Mouse (Mus musculus): ENCODE measurements around the gene Dusp14. TPM values are rescaled to one million over a fixed set of nuclear protein-coding genes. Genes with fewer than 3 reads are reported as not detected.

Dusp14 gene
- polyA plus RNA-seq (2017; shearing (Covaris generic)), result 6.9 TPM

DNA sequence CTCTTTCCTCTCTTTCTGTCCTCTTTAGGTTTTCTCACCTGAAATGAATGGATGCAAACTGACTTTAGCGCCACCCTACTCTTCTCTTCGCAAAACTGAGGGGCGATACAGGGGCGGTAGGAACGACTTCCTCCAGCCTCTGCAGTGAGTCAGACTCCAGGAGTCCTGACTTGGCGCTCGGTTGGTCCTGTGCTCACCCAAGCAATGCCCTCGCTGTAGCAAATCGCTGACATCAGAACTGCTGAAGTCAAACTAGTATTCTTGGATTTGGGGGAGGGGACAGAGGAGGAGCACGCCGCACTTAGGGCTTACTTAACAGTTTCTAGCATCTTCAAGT lies at the start of gene Dusp14:
TSS of gene Dusp14 (minus strand) at position 228 of the 337 bp plus-strand sequence.

Other genes with a start within 250 kb of the Dusp14 start
- gene Hnf1b, start 219.2 kb downstream of the Dusp14 start, polyA plus RNA-seq (2017; shearing (Covaris generic)), result 0.32 TPM
- gene Ddx52, start 127.2 kb downstream of the Dusp14 start, polyA plus RNA-seq (2017; shearing (Covaris generic)), result 51.1 TPM
- 37.2 TPM for gene Synrg, start 104.8 kb downstream of the Dusp14 start, polyA plus RNA-seq (2017; shearing (Covaris generic))
- gene Tada2a, start 60.3 kb upstream of the Dusp14 start, polyA plus RNA-seq (2017; shearing (Covaris generic)), result 5.9 TPM
- 8.9 TPM for gene Acaca, start 60.4 kb upstream of the Dusp14 start, polyA plus RNA-seq (2017; shearing (Covaris generic))
- not detected for gene Gm11437, start 98.2 kb upstream of the Dusp14 start, polyA plus RNA-seq (2017; shearing (Covaris generic))

All from effector memory CD4-positive, alpha-beta T cell, adult 7 months (primary cell).